18 mouse cellular contexts compared by ENCODE assay signal in the genomic region with DNA sequence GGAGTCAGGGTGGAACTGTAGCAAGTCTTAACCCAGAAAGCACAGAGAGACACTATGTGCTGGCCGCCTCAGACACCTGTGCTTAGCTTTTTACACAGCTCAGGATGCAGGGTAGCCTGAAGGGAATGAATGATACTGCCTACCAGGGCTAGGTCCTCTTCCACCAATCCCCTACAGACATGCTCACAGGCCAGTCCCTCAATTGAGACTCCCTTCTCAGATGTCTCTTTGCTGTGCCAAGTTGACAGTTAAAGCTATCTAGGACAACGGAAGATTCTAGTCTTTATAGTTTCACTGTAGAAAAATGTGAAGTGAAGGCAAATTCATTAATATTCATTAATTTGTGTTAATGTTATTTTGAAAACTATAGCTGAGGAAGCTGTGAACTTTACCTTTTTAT.
"Had no signal": no experiment of that assay in that cellular context is flagged by ENCODE, and none has a peak within 500 bp of the region (broad histone marks: within the 10 kb centered on the region; RNA-seq: fewer than 3 reads in every experiment).

No protein-coding gene starts in this region.

- ATAC-seq: lung, postnatal 0 days; midbrain, embryonic 13.5 days; midbrain, embryonic 16.5 days had no signal

- H3K9me3 ChIP-seq: midbrain, embryonic 13.5 days; neural tube, embryonic 13.5 days had no signal

- H3K27me3 ChIP-seq: midbrain, embryonic 13.5 days; neural tube, embryonic 13.5 days had no signal

- H3K4me2 ChIP-seq: lung, embryonic 14.5 days; midbrain, embryonic 13.5 days; neural tube, embryonic 13.5 days had no signal

- H3K9ac ChIP-seq: liver, embryonic 14.5 days; lung, embryonic 14.5 days; midbrain, embryonic 13.5 days; neural tube, embryonic 13.5 days had no signal

- H3K36me3 ChIP-seq: midbrain, embryonic 13.5 days; neural tube, embryonic 13.5 days had no signal

- H3K27ac ChIP-seq: kidney, postnatal 0 days; layer of hippocampus, adult 2 months; macrophage; midbrain, embryonic 13.5 days; neural tube, embryonic 13.5 days had no signal

- H3K4me3 ChIP-seq: layer of hippocampus, adult 2 months; midbrain, embryonic 13.5 days; myocyte; neural tube, embryonic 13.5 days had no signal

- DNase-seq: kidney, adult 2 months; kidney, postnatal 25 days; layer of hippocampus, adult 9-11 months; lung, embryonic 14.5 days; retina, postnatal 1 day; right cerebral cortex, postnatal 25 days; thymus, adult 18-20 months; thymus, postnatal 14 days; thymus, postnatal 4 days had no signal
